Mouse (Mus musculus): Measurements from ENCODE around the gene Sart1.

GRCm38 (mm10) chr19:5430408-5430807 is 41.9 kb upstream of the Sart1 start:
- TF ChIP-seq CTCF (IDR thresholded peaks at IDR 0.05; ENCODE audit: low read depth, low read length) (no peak), GATA1 (IDR thresholded peaks at IDR 0.05; ENCODE audit: borderline replicate concordance, low read length) (no peak), TAL1 (conservative IDR thresholded peaks at IDR 0.05; ENCODE audit: low read depth, low read length) (no peak), POLR2AphosphoS5 (IDR thresholded peaks at IDR 0.05; ENCODE audit: insufficient replicate concordance, low read depth, low read length) (no peak)

Measured in G1E (cell line).